Mouse (Mus musculus) left cerebral cortex, postnatal 4 days (tissue): ENCODE data around the gene Dip2b. TPM values are rescaled to one million over a fixed set of nuclear protein-coding genes. Genes with fewer than 3 reads are reported as not detected.

ENCODE experiments used
- DNase-seq: peaks from one replicate; pipeline ENCODE4 v3.0.0-alpha.2; 2022
- intact Hi-C: fragments of 180-260 bp; cut with DNase I; formaldehyde crosslinking; loops from one replicate; pipeline ENCODE4 v1.15.1; 2025
- total RNA-seq, 2 experiments: library from RNA; stranded (reverse); gene quantifications; 2 replicates each; pipeline ENCODE4 v1.2.3; 2021

Dip2b gene
- total RNA-seq, 2 experiments from 2014 or later = 57.2 to 60.6 TPM

GRCm38 (mm10) chr15:100082052-100082451, 43.6 kb downstream of the Dip2b start:
- intact Hi-C loops = no loop called here
- DNase-seq = peak; percentile 11

GRCm38 (mm10) chr15:100082733-100083132, 44.3 kb downstream of the Dip2b start:
- intact Hi-C loops = no loop called here
- DNase-seq = no peak

DNA sequence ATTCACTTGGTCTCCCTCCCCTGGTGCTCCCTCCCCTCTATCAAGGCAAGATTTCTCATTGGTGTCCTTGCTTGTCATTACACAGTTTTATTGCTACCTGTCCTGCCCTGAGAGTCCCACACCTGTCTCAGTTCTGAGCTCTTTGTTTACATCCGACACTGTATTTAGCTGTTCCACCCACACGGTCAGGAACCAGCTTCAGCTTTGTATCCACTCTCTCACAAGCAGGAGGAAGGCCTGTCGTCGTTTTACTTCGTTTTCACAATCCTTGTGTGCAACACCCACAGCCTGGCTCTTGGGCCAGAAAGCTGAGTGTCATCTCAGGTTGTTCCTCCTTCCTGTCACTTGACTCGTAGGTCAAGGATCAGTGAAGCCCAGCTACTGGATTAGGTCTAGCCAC, 45.4 kb downstream of the Dip2b start:
- DNase-seq = no peak
- intact Hi-C loops = no loop called here

GRCm38 (mm10) chr15:100084882-100085281, 46.4 kb downstream of the Dip2b start:
- DNase-seq = no peak
- intact Hi-C loops = no loop called here

GRCm38 (mm10) chr15:100088021-100088420, 49.6 kb downstream of the Dip2b start:
- intact Hi-C loops = no loop called here
- no peak for DNase-seq

DNA sequence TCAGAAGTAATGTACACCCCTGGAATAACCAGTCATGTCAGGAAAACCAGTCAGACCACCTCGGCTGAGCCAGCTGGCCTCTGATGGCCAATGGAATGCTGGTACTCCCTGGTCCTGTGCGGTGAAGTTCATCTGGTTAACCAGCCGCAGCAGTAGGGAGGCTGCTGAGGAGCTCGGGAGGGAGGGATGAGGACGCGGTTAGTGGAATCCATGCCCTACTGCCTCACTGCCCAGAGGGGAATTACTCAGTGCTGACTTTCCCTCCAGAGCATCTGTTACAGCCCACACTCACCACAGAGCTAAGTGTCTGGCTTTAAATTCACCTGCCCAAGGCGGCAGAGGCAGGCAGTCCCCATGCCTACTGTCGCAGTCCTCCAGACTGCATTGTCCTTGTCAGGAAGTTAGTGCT, 51.2 kb downstream of the Dip2b start:
- intact Hi-C loops = no loop called here
- DNase-seq = peak; percentile 12

DNA sequence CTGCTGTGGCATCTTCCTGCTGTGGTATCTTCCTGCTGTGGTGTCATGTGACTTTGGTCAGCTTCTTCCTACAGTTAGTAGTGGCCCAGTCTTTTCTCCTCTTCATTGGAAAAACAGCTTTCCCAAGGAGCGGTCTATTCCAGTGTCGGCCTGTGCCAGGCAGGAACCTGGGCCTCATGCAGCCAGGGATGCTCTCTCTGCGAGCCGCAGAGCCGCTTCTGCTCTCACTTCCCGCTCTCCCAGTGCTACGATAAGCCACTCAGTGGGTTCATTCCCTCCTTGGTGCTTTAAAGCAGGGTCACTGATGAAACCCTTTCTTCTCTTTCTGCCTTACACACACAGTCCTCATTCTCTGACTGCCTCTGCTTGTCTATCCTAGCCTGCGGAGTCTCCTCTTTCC, 53.4 kb downstream of the Dip2b start:
- intact Hi-C loops = no loop called here
- DNase-seq = no peak

GRCm38 (mm10) chr15:100092258-100092657, 53.8 kb downstream of the Dip2b start:
- intact Hi-C loops = no loop called here
- DNase-seq = peak; percentile 7

GRCm38 (mm10) chr15:100096587-100097428, 58.3 kb downstream of the Dip2b start:
- intact Hi-C loops = no loop called here
- no peak for DNase-seq

DNA sequence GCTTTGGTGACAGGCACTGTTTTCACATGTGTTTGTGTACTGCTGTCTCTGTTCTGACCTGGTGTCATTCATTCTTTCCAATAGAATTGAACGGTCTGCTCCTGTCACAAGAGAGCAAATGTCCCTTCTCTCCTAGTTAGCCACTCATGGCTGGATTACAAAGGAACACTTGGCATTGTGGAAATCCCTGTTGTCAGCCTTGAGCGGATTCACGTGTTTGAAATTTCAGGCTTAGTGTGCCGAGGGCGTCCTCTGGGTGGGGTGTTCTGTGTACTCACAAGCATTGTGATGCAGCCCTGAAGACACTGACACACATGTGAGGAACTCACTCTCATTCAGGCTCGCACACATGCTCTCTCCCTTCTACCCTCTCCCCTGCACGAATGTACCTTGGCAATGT, 61.9 kb downstream of the Dip2b start:
- intact Hi-C loops = no loop called here

GRCm38 (mm10) chr15:100101206-100101605, 62.7 kb downstream of the Dip2b start:
- DNase-seq = no peak
- intact Hi-C loops = no loop called here

More for the DNA sequence above, 61.9 kb downstream of the Dip2b start:
- no peak for DNase-seq

GRCm38 (mm10) chr15:100104126-100104525, 65.7 kb downstream of the Dip2b start:
- intact Hi-C loops = no loop called here

DNA sequence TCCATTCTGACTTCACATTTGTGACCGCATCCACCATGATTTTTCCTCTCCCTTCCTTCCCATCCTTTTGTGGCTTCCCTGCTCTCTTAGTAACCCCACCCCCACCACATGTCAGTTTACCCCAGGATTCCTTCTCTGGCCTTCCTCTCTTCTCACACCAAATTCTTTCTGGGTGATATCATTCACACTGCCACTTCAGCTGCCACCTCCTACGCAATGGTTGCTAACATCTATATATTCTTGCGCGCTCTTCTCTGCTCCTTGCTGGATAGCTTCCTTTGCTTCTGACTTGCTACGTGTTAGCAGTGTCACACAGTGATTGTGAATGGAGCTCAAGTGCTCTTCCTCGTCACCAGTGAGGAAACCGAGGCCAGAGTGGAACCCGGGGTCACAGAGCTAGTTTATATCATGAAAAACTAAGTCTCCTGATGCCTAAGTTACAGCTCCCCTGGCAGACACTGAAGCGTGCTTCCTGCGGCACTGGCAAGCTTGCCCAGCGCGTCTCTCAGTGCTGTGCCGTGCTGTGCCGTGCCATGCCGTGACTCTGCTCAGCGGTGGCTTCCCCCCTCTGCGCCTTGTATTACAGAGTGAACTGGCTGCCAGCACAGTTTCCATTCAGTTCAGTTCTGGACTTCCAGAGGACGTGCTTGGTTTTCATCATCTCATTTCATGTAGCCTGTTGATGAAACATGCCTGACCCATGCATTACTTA, 69.8 kb downstream of the Dip2b start:
- DNase-seq = peak; percentile 9
- intact Hi-C loops = no loop called here

More at GRCm38 (mm10) chr15:100104126-100104525, 65.7 kb downstream of the Dip2b start:
- DNase-seq = no peak

GRCm38 (mm10) chr15:100109916-100110315, 71.5 kb downstream of the Dip2b start:
- no peak for DNase-seq
- intact Hi-C loops = no loop called here

DNA sequence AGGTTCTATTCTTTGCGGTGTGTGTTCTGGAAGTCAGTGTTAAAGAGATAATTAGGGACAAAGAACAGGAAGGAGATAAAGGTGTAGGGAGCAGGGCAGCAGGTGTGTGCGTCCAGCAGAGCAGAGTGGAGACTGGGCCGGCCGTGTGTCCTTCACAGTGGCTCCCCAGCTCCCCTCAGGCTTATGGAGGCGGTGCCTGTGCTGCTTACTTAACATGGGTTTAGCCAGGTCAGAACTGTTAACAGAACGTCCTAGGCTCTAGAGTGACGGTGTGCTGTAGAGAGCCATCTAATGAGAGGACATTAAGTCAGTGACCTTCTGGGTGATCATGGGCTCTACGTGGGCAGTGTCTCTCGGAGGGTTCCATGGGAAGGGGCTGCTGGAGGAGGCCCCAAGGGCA, 73.4 kb downstream of the Dip2b start:
- no peak for DNase-seq
- intact Hi-C loops = no loop called here

DNA sequence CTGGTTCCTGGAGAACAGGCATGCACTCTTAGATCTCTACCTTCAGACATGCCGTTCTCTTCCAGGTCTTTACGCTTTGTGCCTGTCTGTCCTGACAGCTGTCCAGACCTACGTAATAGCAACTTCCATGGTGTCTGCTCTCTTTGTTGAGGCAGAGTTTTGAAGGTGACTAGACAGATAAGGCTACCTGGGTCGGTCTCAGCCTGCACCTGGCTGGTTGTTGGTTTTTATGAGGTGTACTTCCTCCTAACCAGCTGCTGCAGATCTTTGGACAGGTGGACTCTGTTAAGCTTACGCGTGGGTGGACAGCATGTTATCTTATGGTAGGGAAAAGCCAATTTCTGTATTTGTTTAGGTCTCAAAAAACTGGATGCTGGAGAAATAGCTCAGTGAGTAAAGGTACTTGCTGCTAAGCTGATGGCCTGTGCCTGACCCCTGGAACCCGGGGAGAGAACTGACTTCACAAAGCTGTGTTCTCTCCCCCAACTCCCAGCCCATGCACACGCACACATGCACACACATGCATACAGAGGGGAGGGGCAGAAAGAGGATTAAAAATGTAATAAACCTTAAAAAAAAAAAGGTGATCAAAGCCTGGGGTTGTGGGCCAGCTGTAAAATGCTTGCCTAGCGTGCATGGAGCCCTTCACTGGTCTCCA, 74.0 kb downstream of the Dip2b start:
- DNase-seq = no peak
- intact Hi-C loops = no loop called here

DNA sequence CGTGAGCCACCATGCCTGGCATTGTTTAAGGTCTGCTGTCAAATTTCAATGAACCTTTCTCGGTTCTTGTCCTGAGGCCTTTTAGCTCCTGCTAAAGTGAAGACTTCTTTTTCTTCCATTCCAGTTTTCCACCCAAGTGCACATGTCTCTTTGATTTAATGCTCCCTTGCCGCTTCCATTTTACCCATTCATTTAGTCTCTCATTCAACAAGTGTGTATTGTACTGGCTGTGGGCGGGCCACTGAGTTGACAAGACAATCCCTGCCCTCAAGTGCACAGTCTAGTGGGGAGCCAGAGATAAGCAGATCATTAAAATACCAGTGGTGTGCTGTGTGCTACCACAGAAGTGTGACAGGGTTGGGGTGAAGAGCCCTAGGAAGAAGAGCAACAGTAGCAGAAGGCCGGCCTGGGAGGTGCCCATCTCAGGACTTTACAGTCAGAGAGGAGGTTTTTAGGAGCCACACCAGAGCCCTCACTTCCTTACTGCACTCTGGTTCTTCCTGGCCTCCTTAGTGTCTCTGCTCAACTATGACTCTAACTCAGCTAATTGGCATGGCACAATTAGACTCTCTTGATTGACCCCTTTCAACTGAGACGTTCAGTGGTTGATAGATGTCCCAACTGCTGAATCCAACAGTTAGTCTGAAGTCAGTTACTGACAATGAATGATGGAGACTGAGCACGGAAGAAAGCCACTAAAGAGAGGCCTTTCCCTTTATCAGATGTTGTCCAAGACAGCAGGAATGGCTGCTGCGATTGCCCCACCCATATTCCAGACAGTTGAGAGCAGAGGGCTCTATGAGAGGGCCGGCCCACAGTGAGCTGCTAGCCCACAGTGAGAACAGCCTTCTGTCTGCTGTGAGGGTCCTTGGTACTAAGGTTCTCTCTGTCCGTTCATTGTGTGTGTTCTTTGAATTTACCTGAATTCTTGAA, 75.1 kb downstream of the Dip2b start:
- intact Hi-C loops = no loop called here
- no peak for DNase-seq

DNA sequence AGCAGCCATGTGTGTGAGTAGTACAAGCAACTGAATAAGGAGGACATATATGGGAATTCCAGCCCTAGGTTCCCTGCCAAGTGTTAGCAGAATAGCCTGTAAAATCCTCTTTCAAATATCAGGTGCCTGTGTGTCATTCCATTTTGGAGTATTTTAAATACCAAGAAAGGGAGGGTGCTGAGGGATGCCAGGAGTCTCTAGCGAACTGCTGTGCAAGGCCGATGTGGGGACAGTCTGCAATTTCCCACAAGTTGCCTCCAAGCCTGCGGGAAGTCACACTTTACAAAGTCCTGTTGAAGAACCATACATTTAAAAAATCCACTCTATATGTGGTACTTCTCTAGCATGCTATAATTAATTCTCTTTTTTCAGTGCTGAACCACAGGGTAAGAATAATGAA, 77.0 kb downstream of the Dip2b start:
- no peak for DNase-seq

GRCm38 (mm10) chr15:100116325-100116724, 77.9 kb downstream of the Dip2b start:
- intact Hi-C loops = no loop called here
- DNase-seq = no peak

More for the DNA sequence above, 77.0 kb downstream of the Dip2b start:
- intact Hi-C loops = no loop called here

DNA sequence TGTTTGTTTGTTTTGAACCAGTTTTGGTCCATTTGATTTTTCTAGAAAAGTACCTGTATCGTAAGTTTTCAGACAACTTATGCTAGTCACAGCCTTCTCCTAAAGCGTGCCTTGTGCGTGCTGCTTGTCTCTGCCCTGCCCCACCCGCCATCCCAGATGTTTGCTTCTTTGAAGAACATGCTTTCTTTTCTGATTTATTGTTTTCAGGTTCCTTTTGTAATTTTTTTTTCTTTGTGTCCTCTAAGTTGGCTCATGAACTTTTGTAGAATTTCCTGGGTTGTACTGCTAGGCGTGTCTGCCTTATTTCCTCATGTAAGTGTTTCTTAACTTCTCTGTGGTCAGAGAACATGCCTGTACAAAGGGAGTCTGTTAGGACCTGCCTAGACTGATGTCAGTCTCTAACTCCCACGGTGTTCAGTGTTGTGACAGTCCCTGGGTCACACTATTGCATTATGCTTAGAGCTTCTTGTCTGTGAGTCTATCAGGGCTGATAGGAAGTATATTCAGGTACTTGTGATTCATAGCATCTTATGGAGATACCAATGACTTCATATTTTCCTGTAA, 80.8 kb downstream of the Dip2b start:
- no peak for DNase-seq
- intact Hi-C loops = no loop called here
